Mouse (Mus musculus) liver, adult 2 months (tissue): ENCODE measurements around the gene Fam122b.

Source experiments
- CTCF ChIP-seq: fragments of 200-500 bp; IDR thresholded peaks from 2 replicates; pipeline ENCODE4 v1.5.1; 2011; ENCODE audit warnings: low read depth, low read length, control low read depth
- POLR2A ChIP-seq: fragments of 200-500 bp; IDR thresholded peaks from 2 replicates; pipeline ENCODE4 v1.6.1; 2011; ENCODE audit warnings: low read length, control low read depth; ENCODE audit not compliant: insufficient read depth; ENCODE audit errors: extremely low read depth

DNA sequence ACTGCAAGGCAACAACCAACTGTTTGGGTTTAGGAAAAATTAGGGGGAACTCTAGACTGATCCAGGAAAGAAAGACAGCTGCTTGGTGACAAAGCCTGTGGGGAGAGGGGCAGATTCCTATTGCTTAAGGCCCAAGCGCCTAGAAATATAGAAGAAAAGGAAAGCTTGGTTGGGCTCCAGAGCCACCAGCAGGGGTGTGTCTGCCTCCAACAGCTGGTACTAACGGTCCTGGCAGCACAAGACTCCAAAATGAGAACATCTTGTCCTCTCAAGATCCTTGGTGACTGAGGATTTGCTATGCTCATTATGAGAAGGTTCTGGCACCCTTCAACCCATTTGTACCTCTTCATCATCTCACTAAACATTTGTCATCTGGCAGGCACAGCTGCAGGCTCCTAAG is 55.8 kb downstream of the Fam122b start:
- TF ChIP-seq POLR2A (no peak), CTCF (no peak)
